In genomic region chr8:70702842-70703182, GRCm38 (mm10) we compare ENCODE assay signal across 9 mouse cellular contexts. TPM values are rescaled to one million over a fixed set of nuclear protein-coding genes. Genes with fewer than 3 reads are reported as not detected.
A peak's percentile ranks its signal among the peaks of the same experiment; 100 is the strongest.
DNase-seq lines count a peak whose midpoint lies in the region; ATAC-seq lines count a peak whose summit lies in the region.
"Had no signal": no experiment of that assay in that cellular context is flagged by ENCODE, and none has a peak within 500 bp of the region (broad histone marks: within the 10 kb centered on the region; RNA-seq: fewer than 3 reads in every experiment).

No protein-coding gene starts in this region.

- H3K4me3 ChIP-seq in hindbrain, embryonic 10.5 days: peak overlapping the region; percentile 1; the same call in 1 of the 2 replicates
- no peak overlapping the region for H3K4me3 ChIP-seq in hindbrain, embryonic 11.5 days (ENCODE audit: low read depth, low read length)
- no peak overlapping the region for H3K4me3 ChIP-seq in neural tube, embryonic 15.5 days (replicated peaks)

- no peak for DNase-seq in hindbrain, embryonic 10.5 days (ENCODE audit: low spot score)
- no peak for DNase-seq in hindbrain, embryonic 11.5 days (ENCODE audit: low spot score)
- peak; percentile 87 for DNase-seq in MN1 (ENCODE audit: low spot score)
- peak; percentile 93 for DNase-seq in cerebellum, postnatal 25 days
- peak; percentile 83 for DNase-seq in heart, postnatal 25 days (ENCODE audit: low spot score)
- DNase-seq in spleen, adult 18-20 months: no peak
- DNase-seq in thymus, postnatal 36 days: no peak

- H3K9ac ChIP-seq in hindbrain, embryonic 11.5 days (ENCODE audit: low read depth, low read length): no peak overlapping the region
- no peak overlapping the region for H3K9ac ChIP-seq in neural tube, embryonic 15.5 days (replicated peaks)

- H3K4me2 ChIP-seq in hindbrain, embryonic 11.5 days (replicated peaks; ENCODE audit: low read depth, low read length): no peak overlapping the region
- H3K4me2 ChIP-seq in neural tube, embryonic 15.5 days: peak overlapping the region; percentile 70

- no peaks in the 10 kb centered on the region for H3K9me3 ChIP-seq in hindbrain, embryonic 10.5 days
- no peaks in the 10 kb centered on the region for H3K9me3 ChIP-seq in hindbrain, embryonic 11.5 days (ENCODE audit: control insufficient read depth, low read length)
- no peaks in the 10 kb centered on the region for H3K9me3 ChIP-seq in neural tube, embryonic 15.5 days (replicated peaks)

- no peak for ATAC-seq in hindbrain, embryonic 11.5 days (ENCODE audit: low FRiP score)
- no peak for ATAC-seq in neural tube, embryonic 15.5 days (ENCODE audit: low FRiP score)

- peaks cover 28% of the 10 kb centered on the region for H3K36me3 ChIP-seq in hindbrain, embryonic 10.5 days
- peaks cover 5% of the 10 kb centered on the region for H3K36me3 ChIP-seq in hindbrain, embryonic 11.5 days (ENCODE audit: control insufficient read depth, insufficient read depth, low read length)
- no peaks in the 10 kb centered on the region; the same call in 1 of the 2 replicates for H3K36me3 ChIP-seq in neural tube, embryonic 15.5 days

- intact Hi-C loops in heart, postnatal 25 days (cut with DNase I): no loop called here

- H3K4me1 ChIP-seq in hindbrain, embryonic 10.5 days (replicated peaks): peaks cover 35% of the 10 kb centered on the region
- H3K4me1 ChIP-seq in hindbrain, embryonic 11.5 days (replicated peaks; ENCODE audit: control insufficient read depth, insufficient read depth, low read length): peaks cover 10% of the 10 kb centered on the region
- peaks cover 39% of the 10 kb centered on the region for H3K4me1 ChIP-seq in neural tube, embryonic 15.5 days

- no peak overlapping the region for H3K27ac ChIP-seq in hindbrain, embryonic 10.5 days
- H3K27ac ChIP-seq in hindbrain, embryonic 11.5 days (ENCODE audit: low read depth, low read length): no peak overlapping the region
- 0 out of 2 replicates have a peak overlapping the region, but pooled peaks have one; percentile 33 for H3K27ac ChIP-seq in neural tube, embryonic 15.5 days (replicated peaks)

- H3K27me3 ChIP-seq in hindbrain, embryonic 10.5 days (ENCODE audit: insufficient read depth, poor library complexity, severe bottlenecking): no peaks in the 10 kb centered on the region
- no peaks in the 10 kb centered on the region for H3K27me3 ChIP-seq in hindbrain, embryonic 11.5 days (ENCODE audit: control insufficient read depth, insufficient read depth, low read length)
- no peaks in the 10 kb centered on the region for H3K27me3 ChIP-seq in neural tube, embryonic 15.5 days (replicated peaks)

- 88% methylated on average over 3 of the region's 3 CpGs for WGBS in hindbrain, embryonic 10.5 days
- 80% methylated on average over 3 of the region's 3 CpGs for whole genome bisulfite sequencing in hindbrain, embryonic 11.5 days
- 86% methylated on average over 3 of the region's 3 CpGs for WGBS in neural tube, embryonic 15.5 days

RNA-seq across cellular contexts. Expression of gene Iqcn, which starts 0.4 kb away (rescaled TPM):
- polyA plus RNA-seq in hindbrain, embryonic 10.5 days (2016; fragmentation: Nextera tagmentation; extraction: Ambion mirVana): 0.07 TPM in 1 of 2 replicates, not detected in the other
- 0.03 and 0.14 TPM in 2 replicates for polyA plus RNA-seq in hindbrain, embryonic 11.5 days (2014; fragmentation: Nextera tagmentation; extraction: Ambion mirVana)
- total RNA-seq in heart, postnatal 25 days (2021): not detected
- polyA plus RNA-seq in neural tube, embryonic 15.5 days (2015; fragmentation: Nextera tagmentation; extraction: Ambion mirVana): 0.04 and 0.09 TPM in 2 replicates
- polyA plus RNA-seq: lung, embryonic 16.5 days had no signal

RNA-seq across cellular contexts. Expression of gene Jund, which starts 4.1 kb away (rescaled TPM):
- polyA plus RNA-seq in hindbrain, embryonic 10.5 days (2016; fragmentation: Nextera tagmentation; extraction: Ambion mirVana): 64.6 and 128 TPM in 2 replicates
- 126 and 137 TPM in 2 replicates for polyA plus RNA-seq in hindbrain, embryonic 11.5 days (2014; fragmentation: Nextera tagmentation; extraction: Ambion mirVana)
- total RNA-seq in heart, postnatal 25 days (2021): 100 to 1,000 TPM; 136 to 141 TPM
- polyA plus RNA-seq in neural tube, embryonic 15.5 days (2015; fragmentation: Nextera tagmentation; extraction: Ambion mirVana): 73.7 and 82.7 TPM in 2 replicates

RNA-seq across cellular contexts. Expression of gene Gm3336, which starts 15.5 kb away (rescaled TPM):
- not detected in 2 replicates for polyA plus RNA-seq in hindbrain, embryonic 10.5 days (2016; fragmentation: Nextera tagmentation; extraction: Ambion mirVana)
- polyA plus RNA-seq in hindbrain, embryonic 11.5 days (2014; fragmentation: Nextera tagmentation; extraction: Ambion mirVana): not detected in 2 replicates
- total RNA-seq in heart, postnatal 25 days (2021): not detected
- not detected in 2 replicates for polyA plus RNA-seq in neural tube, embryonic 15.5 days (2015; fragmentation: Nextera tagmentation; extraction: Ambion mirVana)
- polyA plus RNA-seq: lung, embryonic 16.5 days had no signal

RNA-seq across cellular contexts. Expression of gene Pde4c, which starts 20.7 kb away (rescaled TPM):
- polyA plus RNA-seq in hindbrain, embryonic 10.5 days (2016; fragmentation: Nextera tagmentation; extraction: Ambion mirVana): 0.63 and 0.69 TPM in 2 replicates
- polyA plus RNA-seq in hindbrain, embryonic 11.5 days (2014; fragmentation: Nextera tagmentation; extraction: Ambion mirVana): 0.09 TPM in 1 of 2 replicates, not detected in the other
- total RNA-seq in heart, postnatal 25 days (2021): 1 to 10 TPM; 2.5 to 3.7 TPM
- 0.17 and 0.40 TPM in 2 replicates for polyA plus RNA-seq in neural tube, embryonic 15.5 days (2015; fragmentation: Nextera tagmentation; extraction: Ambion mirVana)

RNA-seq across cellular contexts. Expression of gene Lsm4, which starts 29.8 kb away (rescaled TPM):
- 344 and 354 TPM in 2 replicates for polyA plus RNA-seq in hindbrain, embryonic 10.5 days (2016; fragmentation: Nextera tagmentation; extraction: Ambion mirVana)
- polyA plus RNA-seq in hindbrain, embryonic 11.5 days (2014; fragmentation: Nextera tagmentation; extraction: Ambion mirVana): 282 and 299 TPM in 2 replicates
- 10 to 100 TPM; 60.6 to 62.9 TPM for total RNA-seq in heart, postnatal 25 days (2021)
- polyA plus RNA-seq in neural tube, embryonic 15.5 days (2015; fragmentation: Nextera tagmentation; extraction: Ambion mirVana): 191 and 206 TPM in 2 replicates

Comparison
In these comparisons a context has a peak if more than half of its experiments do, and no peak if none do; other contexts are left out.
1. DNase-seq: peak in MN1 (single experiment), cerebellum, postnatal 25 days (2 of 2) and heart, postnatal 25 days (single experiment); none in hindbrain, embryonic 10.5 days (single experiment), hindbrain, embryonic 11.5 days (single experiment), spleen, adult 18-20 months (0 of 2) and thymus, postnatal 36 days (0 of 2).